Mouse (Mus musculus) testis, adult 2 months (tissue): ENCODE data around the gene Epb41l2. TPM values are rescaled to one million over a fixed set of nuclear protein-coding genes. Genes with fewer than 3 reads are reported as not detected.
A peak's percentile ranks its signal among the peaks of the same experiment; 100 is the strongest.

Experiments used
- H3K27ac ChIP-seq: fragments of 200-500 bp; 2 replicates; pipeline ENCODE4 v1.5.1; 2012; ENCODE audit warnings: low read depth, low read length; ENCODE audit not compliant: control insufficient read depth, insufficient read depth
- H3K27me3 ChIP-seq: fragments of 200-500 bp; 2 replicates; pipeline ENCODE4 v1.6.1; 2012; ENCODE audit warnings: mild to moderate bottlenecking, low read length, moderate library complexity; ENCODE audit not compliant: control insufficient read depth, insufficient read depth
- H3K36me3 ChIP-seq: fragments of 200-500 bp; 2 replicates; pipeline ENCODE4 v1.6.1; 2012; ENCODE audit warnings: mild to moderate bottlenecking, low read length; ENCODE audit not compliant: control insufficient read depth, insufficient read depth
- H3K4me1 ChIP-seq: fragments of 200-500 bp; 2 replicates; pipeline ENCODE4 v1.6.1; 2012; ENCODE audit warnings: low read length; ENCODE audit not compliant: control insufficient read depth, insufficient read depth
- H3K4me3 ChIP-seq: fragments of 200-500 bp; 2 replicates; pipeline ENCODE4 v1.5.1; 2012; ENCODE audit warnings: low read depth, mild to moderate bottlenecking, low read length, moderate library complexity, mixed read lengths; ENCODE audit not compliant: control insufficient read depth
- CTCF ChIP-seq: fragments of 200-500 bp; IDR thresholded peaks from 2 replicates; pipeline ENCODE4 v1.5.1; 2012; ENCODE audit warnings: low read depth, mild to moderate bottlenecking, inconsistent platforms, low read length, moderate library complexity; ENCODE audit not compliant: control insufficient read depth, insufficient read depth, insufficient replicate concordance
- POLR2A ChIP-seq: fragments of 200-500 bp; IDR thresholded peaks from 2 replicates; pipeline ENCODE4 v1.6.1; 2012; ENCODE audit warnings: low read depth, mild to moderate bottlenecking, inconsistent platforms, low read length, moderate library complexity; ENCODE audit not compliant: control insufficient read depth
- polyA plus RNA-seq: library from polyadenylated mRNA; depleted of rRNA; stranded (reverse); fragments of >200 nt; gene quantifications from 2 replicates; pipeline ENCODE4 v1.2.3, GENCODE M21; 2012

Gene Epb41l2
- polyA plus RNA-seq, 1 experiment, result 162 TPM

DNA sequence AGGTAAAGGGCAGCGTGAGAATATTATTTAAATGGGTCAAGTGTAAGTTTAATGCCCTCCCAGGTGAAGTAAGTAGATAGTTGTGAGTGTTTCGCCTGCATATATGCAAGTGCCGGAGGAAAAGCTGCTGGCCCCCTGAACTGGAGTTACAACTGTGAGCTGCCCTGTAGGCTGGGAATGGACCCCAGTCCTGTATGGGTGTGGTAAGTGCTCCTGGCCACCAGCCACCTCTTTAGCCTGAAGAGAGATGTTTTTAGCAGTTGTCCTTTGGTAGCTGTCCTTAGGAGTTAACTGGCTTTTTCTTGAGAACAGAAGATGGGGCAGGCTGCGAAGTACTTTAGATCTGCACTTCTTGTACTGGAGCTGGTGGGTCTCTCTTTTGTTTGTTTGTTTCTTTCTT is 69.7 kb downstream of the Epb41l2 start:
- peaks cover 4% of the 10 kb centered on the region; the same call in 1 of the 2 replicates for H3K4me1 ChIP-seq

DNA sequence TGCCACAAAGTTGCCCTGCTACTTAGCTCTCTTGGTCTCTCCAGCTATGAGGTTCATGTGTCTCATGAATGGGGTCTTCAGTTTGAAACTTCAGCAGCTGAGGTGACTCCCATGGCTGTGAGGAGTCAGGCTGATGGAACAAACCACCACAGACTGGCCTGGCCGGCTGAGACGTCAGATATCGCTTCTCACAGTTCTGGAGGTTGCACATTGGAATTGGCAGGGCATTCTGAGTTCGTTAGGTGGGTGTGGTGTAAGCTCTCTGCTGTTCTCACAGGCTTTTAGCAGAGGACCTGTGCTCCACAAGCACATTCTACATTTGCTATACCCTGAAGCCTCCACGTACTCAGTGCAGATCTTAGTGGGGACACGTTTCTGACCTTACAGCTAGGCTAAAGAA is 71.3 kb downstream of the Epb41l2 start:
- Histone ChIP-seq H3K27ac (peak overlapping the region; percentile 7), H3K4me3 (no peak overlapping the region), H3K36me3 (no peaks in the 10 kb centered on the region), H3K27me3 (no peaks in the 10 kb centered on the region), H3K4me1 (peaks cover 4% of the 10 kb centered on the region; the same call in 1 of the 2 replicates)
- no peak for TF ChIP-seq POLR2A

More for the DNA sequence above, 69.7 kb downstream of the Epb41l2 start:
- TF ChIP-seq CTCF (no peak), POLR2A (no peak)
- H3K36me3 ChIP-seq, result no peaks in the 10 kb centered on the region
- no peak overlapping the region for H3K4me3 ChIP-seq
- no peaks in the 10 kb centered on the region for H3K27me3 ChIP-seq
- H3K27ac ChIP-seq, result peak overlapping the region; percentile 49

DNA sequence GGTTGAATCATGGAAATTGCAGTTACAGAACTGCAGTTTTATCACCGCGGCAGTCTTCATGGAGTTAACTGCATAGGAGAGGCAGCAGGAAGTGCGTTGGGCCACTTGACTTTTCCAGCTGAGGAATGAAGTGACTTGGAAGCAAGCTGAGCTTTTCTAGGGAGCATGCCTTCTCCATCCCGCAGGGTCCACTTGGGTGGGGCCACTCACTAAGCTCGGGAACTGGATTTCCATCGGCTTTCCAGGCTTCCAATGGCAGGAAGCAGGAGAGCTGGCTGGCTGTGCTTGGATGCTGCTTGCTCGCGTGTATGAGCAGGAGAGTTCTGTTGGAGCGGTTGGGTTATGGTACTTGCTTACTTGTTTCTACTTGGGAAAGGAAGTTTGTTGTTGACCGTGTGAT is 72.8 kb downstream of the Epb41l2 start:
- H3K4me3 ChIP-seq, result no peak overlapping the region
- no peaks in the 10 kb centered on the region for H3K27me3 ChIP-seq
- peak overlapping the region; percentile 19; the same call in 1 of the 2 replicates for H3K27ac ChIP-seq
- TF ChIP-seq CTCF (no peak), POLR2A (no peak)
- no peaks in the 10 kb centered on the region; the same call in 1 of the 2 replicates for H3K4me1 ChIP-seq
- H3K36me3 ChIP-seq, result no peaks in the 10 kb centered on the region

DNA sequence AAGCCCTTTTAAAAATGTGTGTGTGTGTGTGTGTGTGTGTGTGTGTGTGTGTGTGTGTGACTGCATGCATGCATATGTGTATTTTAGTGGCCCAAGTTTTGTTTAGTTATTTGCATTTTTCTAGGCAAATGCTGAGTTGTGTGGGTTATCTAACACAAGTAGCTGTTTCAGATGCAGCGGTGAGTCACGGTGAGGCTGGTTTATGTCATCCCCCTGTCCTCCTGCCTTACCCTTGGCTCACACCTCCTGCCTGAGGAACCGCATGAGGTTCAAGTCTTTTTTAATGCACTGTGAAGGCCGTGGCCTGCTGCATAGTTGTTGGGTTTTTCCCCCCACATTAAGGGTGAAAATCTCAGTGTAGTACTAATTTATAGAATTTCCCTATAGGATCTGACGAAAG is 73.3 kb downstream of the Epb41l2 start:
- no peak overlapping the region for H3K27ac ChIP-seq
- H3K36me3 ChIP-seq, result no peaks in the 10 kb centered on the region
- no peak overlapping the region for H3K4me3 ChIP-seq
- H3K27me3 ChIP-seq, result no peaks in the 10 kb centered on the region
- TF ChIP-seq POLR2A (no peak), CTCF (no peak)
- no peaks in the 10 kb centered on the region; the same call in 1 of the 2 replicates for H3K4me1 ChIP-seq

DNA sequence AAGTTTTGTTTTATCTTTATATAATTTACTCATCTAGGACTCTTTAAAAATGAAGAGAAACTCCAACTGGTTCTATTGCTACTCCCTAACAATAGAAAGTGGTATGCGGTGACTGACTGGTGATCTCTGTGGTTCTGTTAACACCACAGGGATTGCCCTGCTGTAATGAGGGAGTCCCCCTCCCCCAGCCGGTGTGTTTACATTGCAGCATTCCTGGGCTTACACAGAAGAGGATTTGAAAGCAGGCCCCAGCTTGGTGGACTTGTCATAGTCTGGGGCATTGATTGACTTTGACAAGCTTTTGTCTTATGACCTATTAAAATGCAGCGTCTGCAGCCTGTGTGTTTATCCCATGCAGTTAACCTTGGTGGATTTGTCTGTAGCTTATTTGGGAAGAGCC is 73.9 kb downstream of the Epb41l2 start:
- H3K4me1 ChIP-seq, result no peaks in the 10 kb centered on the region; the same call in 1 of the 2 replicates
- H3K4me3 ChIP-seq, result no peak overlapping the region
- H3K27ac ChIP-seq, result no peak overlapping the region
- H3K36me3 ChIP-seq, result no peaks in the 10 kb centered on the region
- no peaks in the 10 kb centered on the region for H3K27me3 ChIP-seq
- TF ChIP-seq POLR2A, result no peak
- TF ChIP-seq CTCF, result no peak

DNA sequence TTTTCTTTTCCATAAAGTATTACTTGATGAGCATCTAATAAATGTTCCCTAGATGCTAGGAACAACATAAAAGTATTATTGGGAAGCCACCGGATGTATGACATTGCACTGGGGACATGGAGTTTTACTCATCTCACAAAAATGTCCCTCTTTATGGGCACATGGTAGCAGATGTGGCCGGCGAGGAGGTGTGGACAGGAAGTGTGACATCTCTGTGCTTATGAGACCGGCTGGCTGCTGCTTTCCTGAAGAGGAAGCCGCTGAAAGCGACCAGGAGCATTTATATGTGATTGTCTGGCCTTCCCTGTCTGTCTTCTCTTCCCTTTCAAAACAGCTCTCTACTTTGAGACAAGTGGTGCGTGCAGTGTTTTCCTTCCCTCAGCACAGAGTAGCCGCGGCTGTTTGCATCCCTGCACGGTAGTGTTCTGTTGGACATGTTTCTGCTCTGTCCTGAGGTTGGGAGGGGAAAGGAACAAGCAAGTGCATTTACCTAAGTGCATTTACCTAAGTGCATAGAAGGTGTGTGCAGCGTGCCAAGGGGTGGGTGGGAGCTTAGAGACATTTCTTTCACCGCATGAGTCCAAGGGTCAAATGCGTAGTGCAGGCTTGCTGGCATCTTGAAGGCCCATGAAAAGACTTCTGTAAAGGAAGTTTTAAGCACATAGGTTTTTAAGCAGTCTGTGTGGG is 74.9 kb downstream of the Epb41l2 start:
- no peak for TF ChIP-seq POLR2A
- H3K4me1 ChIP-seq, result no peaks in the 10 kb centered on the region; the same call in 1 of the 2 replicates
- no peak overlapping the region for H3K27ac ChIP-seq
- no peaks in the 10 kb centered on the region for H3K27me3 ChIP-seq
- no peaks in the 10 kb centered on the region for H3K36me3 ChIP-seq
- H3K4me3 ChIP-seq, result no peak overlapping the region

DNA sequence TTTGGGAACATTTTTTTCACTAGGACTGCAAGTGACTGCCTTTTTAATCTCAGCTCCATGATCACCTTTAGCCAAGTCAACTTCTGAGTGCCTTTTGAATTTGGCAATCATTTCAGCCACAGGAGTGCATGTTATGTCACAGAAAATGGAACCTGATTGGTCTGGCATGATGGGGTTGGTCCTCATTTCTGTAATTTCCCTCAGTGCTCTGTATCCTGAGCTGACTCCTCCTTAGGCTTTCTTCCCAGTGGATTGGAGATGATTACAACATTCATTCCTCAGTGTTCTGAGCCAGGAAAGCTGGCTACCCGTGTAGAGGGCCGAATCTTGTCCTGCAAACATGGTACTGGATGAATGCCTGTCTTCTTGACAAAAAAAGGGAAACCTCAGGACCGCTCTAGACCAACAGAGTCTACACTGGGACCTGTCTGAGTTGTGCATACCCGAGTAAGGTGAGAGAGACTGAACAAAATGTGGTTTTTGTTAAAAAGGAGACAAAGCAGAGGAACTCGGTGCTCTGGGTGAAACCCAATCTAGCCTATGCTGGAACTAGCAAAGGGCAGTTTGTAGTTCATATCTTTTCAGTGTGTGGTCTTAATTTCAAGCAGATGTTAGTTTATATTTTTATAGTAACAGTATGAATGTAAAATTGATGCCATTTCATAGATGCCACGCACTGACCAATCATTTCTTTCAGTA is 77.3 kb downstream of the Epb41l2 start:
- no peaks in the 10 kb centered on the region for H3K36me3 ChIP-seq
- no peak overlapping the region for H3K27ac ChIP-seq
- H3K4me1 ChIP-seq, result peaks cover 4% of the 10 kb centered on the region; the same call in 1 of the 2 replicates
- no peak overlapping the region for H3K4me3 ChIP-seq
- no peaks in the 10 kb centered on the region for H3K27me3 ChIP-seq
- no peak for TF ChIP-seq POLR2A
